Mouse (Mus musculus) left cerebral cortex, postnatal 25 days (tissue): ENCODE results near the gene Vmn2r53. TPM values are rescaled to one million over a fixed set of nuclear protein-coding genes. Genes with fewer than 3 reads are reported as not detected.
"Not testable (repeated sequence)": the region's sequence is repeated elsewhere in the genome, so short reads cannot be mapped to it uniquely, and the experiment has no call there.

Source experiments
- DNase-seq, 2 experiments: peaks; one replicate each; pipeline ENCODE4 v3.0.0; 2022; ENCODE audit warnings: low spot score in 2 of 2, mixed read lengths in 1 of 2
- intact Hi-C: fragments of 180-260 bp; cut with DNase I; formaldehyde crosslinking; loops from one replicate; pipeline ENCODE4 v1.15.1; 2025
- total RNA-seq, 2 experiments: library from RNA; stranded (reverse); gene quantifications; 2 replicates each; pipeline ENCODE4 v1.2.3; 2021

Vmn2r53 gene
- total RNA-seq: under 1 TPM; 0.05 TPM

- intact Hi-C loops: no loop called here
- DNase-seq: no peak
These were observed at the start of gene Vmn2r53 for GRCm38 (mm10) chr7:12608688-12609087. Gene Vmn2r53 (minus strand): TSS chr7:12608788.

- intact Hi-C loops, DNase-seq: not testable (repeated sequence)
These were observed 31.6 kb upstream of the Vmn2r53 start, which contains the start of gene Vmn2r54 for GRCm38 (mm10) chr7:12640219-12640618. Gene Vmn2r54 (minus strand): TSS chr7:12640319.

Other genes with a start within 250 kb of the Vmn2r53 start
- not detected for gene Vmn1r84, start 239.5 kb downstream of the Vmn2r53 start, total RNA-seq
- 1 to 10 TPM; 8.3 to 8.6 TPM for gene Zfp551, start 186.0 kb downstream of the Vmn2r53 start, total RNA-seq
- gene Zfp606, start 130.5 kb downstream of the Vmn2r53 start, total RNA-seq: 10 to 100 TPM; 10.8 to 13.0 TPM
- not detected for gene 2900092C05Rik, start 96.3 kb downstream of the Vmn2r53 start, total RNA-seq
- not detected for gene Vmn2r54, start 31.5 kb upstream of the Vmn2r53 start, total RNA-seq
- gene Vmn2r55, start 76.2 kb upstream of the Vmn2r53 start, total RNA-seq: under 1 TPM in 1 of 2 experiments, not detected in 1; 0.16 TPM
- under 1 TPM in 1 of 2 experiments, not detected in 1; 0.09 TPM for gene Vmn2r56, start 126.2 kb upstream of the Vmn2r53 start, total RNA-seq
- gene Zscan18, start 194.8 kb upstream of the Vmn2r53 start, total RNA-seq: 10 to 100 TPM; 16.7 to 18.6 TPM
- gene Zfp329, start 210.1 kb upstream of the Vmn2r53 start, total RNA-seq: 10 to 100 TPM; 22.5 to 23.9 TPM
- gene Zfp110, start 226.0 kb upstream of the Vmn2r53 start, total RNA-seq: 10 to 100 TPM; 10.1 to 10.7 TPM